Mouse (Mus musculus) embryonic facial prominence, embryonic 14.5 days (tissue): Measurements from ENCODE around the gene Xpo6. TPM values are rescaled to one million over a fixed set of nuclear protein-coding genes. Genes with fewer than 3 reads are reported as not detected.

Source experiments
- ATAC-seq: fragments of 200-750 bp; cut with Nextera tagmentation; 2 replicates; pipeline ENCODE4 v1.8.0; 2017; ENCODE audit warnings: low read depth, moderate number of reproducible peaks, moderate TSS enrichment
- DNase-seq: peaks from one replicate; pipeline ENCODE4 v3.0.0-alpha.2; 2015; ENCODE audit warnings: low spot score
- H3K27ac ChIP-seq: fragments of 300-500 bp; sonication (generic); replicated peaks from 2 replicates; pipeline ENCODE4 v1.5.1; 2014; ENCODE audit warnings: low read depth, mild to moderate bottlenecking, low read length, moderate library complexity
- H3K27me3 ChIP-seq: fragments of 300-500 bp; sonication (generic); replicated peaks from 2 replicates; pipeline ENCODE4 v1.6.1; 2014; ENCODE audit warnings: low read length; ENCODE audit not compliant: control insufficient read depth, insufficient read depth
- H3K36me3 ChIP-seq: fragments of 300-500 bp; sonication (generic); 2 replicates; pipeline ENCODE4 v1.6.1; 2014; ENCODE audit warnings: low read length, mixed read lengths; ENCODE audit not compliant: control insufficient read depth, insufficient read depth
- H3K4me1 ChIP-seq: fragments of 300-500 bp; sonication (generic); 2 replicates; pipeline ENCODE4 v1.6.1; 2014; ENCODE audit warnings: antibody characterized with exemption, low read length; ENCODE audit not compliant: control insufficient read depth, insufficient read depth
- H3K4me2 ChIP-seq: fragments of 300-500 bp; sonication (generic); 2 replicates; pipeline ENCODE4 v1.6.1; 2014; ENCODE audit warnings: low read depth, mild to moderate bottlenecking, low read length, moderate library complexity, mixed read lengths
- H3K4me3 ChIP-seq: fragments of 300-500 bp; sonication (generic); 2 replicates; pipeline ENCODE4 v1.5.1; 2014; ENCODE audit warnings: low read depth, mild to moderate bottlenecking, low read length
- H3K9ac ChIP-seq: fragments of 300-500 bp; sonication (generic); 2 replicates; pipeline ENCODE4 v1.6.1; 2014; ENCODE audit warnings: low read depth, mild to moderate bottlenecking, low read length, moderate library complexity, mixed read lengths
- H3K9me3 ChIP-seq: fragments of 300-500 bp; sonication (generic); 2 replicates; pipeline ENCODE4 v1.6.1; 2016; ENCODE audit warnings: low read length; ENCODE audit not compliant: control insufficient read depth
- WGBS: fragments of 180-500 bp; shearing (Covaris S2); extraction: QIAGEN DNeasy Blood & Tissue Kit; methylation state at CpG from one replicate; pipeline ENCODE4 v1.1.7; 2014; 5-methylcytosine and 5-hydroxymethylcytosine counted together
- polyA plus RNA-seq: library from polyadenylated mRNA; unstranded; fragments of >200 nt; fragmentation: Nextera tagmentation; extraction: Ambion mirVana; gene quantifications from 2 replicates; pipeline ENCODE4 v1.2.1, GENCODE M21; 2014

Xpo6 gene
- polyA plus RNA-seq, 1 experiment from 2014 or later = 54.3 TPM

GRCm38 (mm10) chr7:126167426-126167825, 32.9 kb downstream of the Xpo6 start:
- Histone ChIP-seq H3K4me2 (no peak overlapping the region), H3K27ac (no peak overlapping the region), H3K4me3 (no peak overlapping the region), H3K4me1 (no peaks in the 10 kb centered on the region), H3K9ac (no peak overlapping the region), H3K27me3 (no peaks in the 10 kb centered on the region), H3K36me3 (peaks cover 55% of the 10 kb centered on the region), H3K9me3 (no peaks in the 10 kb centered on the region)
- WGBS = 23% methylated on average over 3 of the region's 3 CpGs
- DNase-seq (peak; percentile 29), ATAC-seq (no peak)

- Histone ChIP-seq H3K27me3 (no peaks in the 10 kb centered on the region), H3K9me3 (no peaks in the 10 kb centered on the region), H3K9ac (no peak overlapping the region), H3K4me1 (no peaks in the 10 kb centered on the region), H3K36me3 (peaks cover 55% of the 10 kb centered on the region), H3K27ac (no peak overlapping the region), H3K4me3 (no peak overlapping the region), H3K4me2 (no peak overlapping the region)
- ATAC-seq (no peak), DNase-seq (no peak)
Observed at GRCm38 (mm10) chr7:126166571-126166970, 33.7 kb downstream of the Xpo6 start.

- Histone ChIP-seq H3K4me2 (no peak overlapping the region), H3K9ac (no peak overlapping the region), H3K36me3 (peaks cover 58% of the 10 kb centered on the region), H3K27me3 (no peaks in the 10 kb centered on the region), H3K9me3 (no peaks in the 10 kb centered on the region), H3K4me1 (no peaks in the 10 kb centered on the region), H3K27ac (no peak overlapping the region), H3K4me3 (no peak overlapping the region)
- 100% methylated on average over 3 of the region's 3 CpGs for WGBS
- DNase-seq (no peak), ATAC-seq (no peak)
Observed at GRCm38 (mm10) chr7:126158238-126158637, 42.1 kb downstream of the Xpo6 start.

GRCm38 (mm10) chr7:126155746-126156145, 44.6 kb downstream of the Xpo6 start:
- ATAC-seq = no peak
- WGBS = 86% methylated on average over 1 of the region's 1 CpGs

GRCm38 (mm10) chr7:126154731-126155130, 45.6 kb downstream of the Xpo6 start:
- Histone ChIP-seq H3K4me2 (no peak overlapping the region), H3K9ac (no peak overlapping the region), H3K27ac (no peak overlapping the region), H3K27me3 (no peaks in the 10 kb centered on the region), H3K36me3 (peaks cover 70% of the 10 kb centered on the region), H3K9me3 (no peaks in the 10 kb centered on the region), H3K4me3 (no peak overlapping the region), H3K4me1 (no peaks in the 10 kb centered on the region)
- WGBS = 87% methylated on average over 5 of the region's 5 CpGs
- no peak for ATAC-seq
- no peak for DNase-seq

More at GRCm38 (mm10) chr7:126155746-126156145, 44.6 kb downstream of the Xpo6 start:
- H3K27ac ChIP-seq = no peak overlapping the region
- H3K9ac ChIP-seq = no peak overlapping the region
- no peak overlapping the region for H3K4me2 ChIP-seq
- no peaks in the 10 kb centered on the region for H3K9me3 ChIP-seq
- no peak overlapping the region for H3K4me3 ChIP-seq
- no peaks in the 10 kb centered on the region for H3K4me1 ChIP-seq
- H3K27me3 ChIP-seq = no peaks in the 10 kb centered on the region
- no peak for DNase-seq
- peaks cover 71% of the 10 kb centered on the region for H3K36me3 ChIP-seq

- Histone ChIP-seq H3K27me3 (no peaks in the 10 kb centered on the region), H3K27ac (no peak overlapping the region), H3K36me3 (peaks cover 73% of the 10 kb centered on the region), H3K9ac (no peak overlapping the region), H3K4me2 (no peak overlapping the region), H3K4me3 (no peak overlapping the region), H3K4me1 (no peaks in the 10 kb centered on the region), H3K9me3 (no peaks in the 10 kb centered on the region)
- 98% methylated on average over 4 of the region's 4 CpGs for WGBS
- DNase-seq (no peak), ATAC-seq (no peak)
Observed at GRCm38 (mm10) chr7:126152324-126152723, 48.0 kb downstream of the Xpo6 start.

- no peak for DNase-seq
- H3K27me3 ChIP-seq = no peaks in the 10 kb centered on the region
- H3K9me3 ChIP-seq = no peaks in the 10 kb centered on the region
- no peaks in the 10 kb centered on the region for H3K4me1 ChIP-seq
- no peak overlapping the region for H3K4me3 ChIP-seq
- ATAC-seq = no peak
- H3K9ac ChIP-seq = no peak overlapping the region
- H3K36me3 ChIP-seq = peaks cover 83% of the 10 kb centered on the region
- H3K27ac ChIP-seq = no peak overlapping the region
- no peak overlapping the region for H3K4me2 ChIP-seq
- 89% methylated on average over 1 of the region's 1 CpGs for WGBS
Observed at GRCm38 (mm10) chr7:126146156-126146555, 54.1 kb downstream of the Xpo6 start.

- ATAC-seq (no peak), DNase-seq (no peak)
- Histone ChIP-seq H3K36me3 (peaks cover 86% of the 10 kb centered on the region), H3K4me1 (no peaks in the 10 kb centered on the region), H3K27ac (no peak overlapping the region), H3K9me3 (no peaks in the 10 kb centered on the region), H3K4me3 (no peak overlapping the region), H3K4me2 (no peak overlapping the region), H3K27me3 (no peaks in the 10 kb centered on the region), H3K9ac (no peak overlapping the region)
- 85% methylated on average over 2 of the region's 2 CpGs for WGBS
Observed at GRCm38 (mm10) chr7:126144364-126144763, 55.9 kb downstream of the Xpo6 start.

- H3K4me2 ChIP-seq = no peak overlapping the region
- H3K9me3 ChIP-seq = no peaks in the 10 kb centered on the region
- H3K27ac ChIP-seq = no peak overlapping the region
- WGBS = 89% methylated on average over 5 of the region's 5 CpGs
- ATAC-seq = no peak
- peaks cover 71% of the 10 kb centered on the region for H3K36me3 ChIP-seq
- no peaks in the 10 kb centered on the region for H3K27me3 ChIP-seq
- no peak overlapping the region for H3K9ac ChIP-seq
- no peaks in the 10 kb centered on the region for H3K4me1 ChIP-seq
- H3K4me3 ChIP-seq = no peak overlapping the region
- DNase-seq = no peak
Observed at GRCm38 (mm10) chr7:126137850-126138249, 62.5 kb downstream of the Xpo6 start.
